Comparison of ENCODE assay signal across 12 mouse cellular contexts in the genomic region with DNA sequence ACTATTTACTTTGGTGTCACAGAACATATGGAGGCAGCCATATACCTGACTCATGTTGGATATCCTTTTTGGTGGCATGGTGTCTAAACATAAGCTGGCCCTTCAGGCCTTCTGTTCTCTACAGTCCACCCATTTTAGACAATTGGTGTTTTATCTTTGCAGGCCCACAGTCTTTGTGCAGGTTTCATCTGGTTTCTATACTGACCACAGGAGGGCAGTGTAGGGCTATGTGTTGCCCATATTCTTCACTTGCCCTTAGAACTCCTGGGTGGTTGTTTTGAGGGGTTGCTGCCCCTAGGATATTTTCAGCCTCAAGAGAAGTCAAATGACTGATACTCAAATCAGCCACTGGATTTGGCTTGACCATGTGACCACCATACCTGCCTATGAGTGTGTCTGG. TPM values are rescaled to one million over a fixed set of nuclear protein-coding genes. Genes with fewer than 3 reads are reported as not detected.
DNase-seq lines count a peak whose midpoint lies in the region; ATAC-seq and TF ChIP-seq lines count a peak whose summit lies in the region.
"Had no signal": no experiment of that assay in that cellular context is flagged by ENCODE, and none has a peak within 500 bp of the region (broad histone marks: within the 10 kb centered on the region; RNA-seq: fewer than 3 reads in every experiment).

No protein-coding gene starts in this region.

- peak; percentile 5 for DNase-seq in kidney, postnatal 0 days (ENCODE audit: low spot score)
- peak; percentile 29 to 36 for DNase-seq in B cell, adult 2 months
- peak; percentile 26 for DNase-seq in NIH3T3 (ENCODE audit: low read depth)
- DNase-seq in limb, embryonic 10.5 days (ENCODE audit: low spot score), result no peak
- no peak for DNase-seq in cerebellum, adult 9-10 months
- DNase-seq: liver, embryonic 13.5 days had no signal

- H3K4me2 ChIP-seq in kidney, postnatal 0 days (ENCODE audit: low read length), result no peak overlapping the region
- H3K4me2 ChIP-seq in kidney, embryonic 16.5 days (replicated peaks; ENCODE audit: low read depth, low read length), result no peak overlapping the region
- H3K4me2 ChIP-seq: liver, embryonic 13.5 days; neural tube, embryonic 15.5 days; stomach, embryonic 15.5 days had no signal

- no peak overlapping the region for H3K9ac ChIP-seq in kidney, postnatal 0 days (ENCODE audit: low read depth, low read length)
- H3K9ac ChIP-seq in kidney, embryonic 16.5 days (replicated peaks; ENCODE audit: low read length), result no peak overlapping the region
- H3K9ac ChIP-seq: liver, embryonic 13.5 days; neural tube, embryonic 15.5 days; stomach, embryonic 15.5 days had no signal

- H3K27me3 ChIP-seq in kidney, postnatal 0 days (ENCODE audit: insufficient read depth, low read length), result no peaks in the 10 kb centered on the region
- H3K27me3 ChIP-seq in kidney, embryonic 16.5 days (ENCODE audit: insufficient read depth, low read length), result no peaks in the 10 kb centered on the region
- no peaks in the 10 kb centered on the region for H3K27me3 ChIP-seq in limb, embryonic 10.5 days (ENCODE audit: low read depth, poor library complexity, severe bottlenecking)
- H3K27me3 ChIP-seq: liver, embryonic 13.5 days; neural tube, embryonic 15.5 days; stomach, embryonic 15.5 days had no signal

- no peak for ATAC-seq in kidney, postnatal 0 days (replicated peaks; ENCODE audit: low FRiP score, low read depth)
- no peak for ATAC-seq in kidney, embryonic 16.5 days (ENCODE audit: low FRiP score, low TSS enrichment)
- peak; percentile 78 for ATAC-seq in megakaryocyte progenitor cell, adult 5-6 weeks (replicated peaks; ENCODE audit: poor library complexity)

- H3K36me3 ChIP-seq in kidney, postnatal 0 days (ENCODE audit: insufficient read depth, low read length), result no peaks in the 10 kb centered on the region
- H3K36me3 ChIP-seq in kidney, embryonic 16.5 days (ENCODE audit: insufficient read depth, low read length), result no peaks in the 10 kb centered on the region
- H3K36me3 ChIP-seq in limb, embryonic 10.5 days, result no peaks in the 10 kb centered on the region
- H3K36me3 ChIP-seq: liver, embryonic 13.5 days; neural tube, embryonic 15.5 days; stomach, embryonic 15.5 days had no signal

- no peaks in the 10 kb centered on the region for H3K9me3 ChIP-seq in kidney, postnatal 0 days (replicated peaks; ENCODE audit: low read length)
- H3K9me3 ChIP-seq in kidney, embryonic 16.5 days (ENCODE audit: low read length), result no peaks in the 10 kb centered on the region
- H3K9me3 ChIP-seq in limb, embryonic 10.5 days (replicated peaks), result no peaks in the 10 kb centered on the region
- H3K9me3 ChIP-seq: liver, embryonic 13.5 days; neural tube, embryonic 15.5 days; stomach, embryonic 15.5 days had no signal

- H3K4me1 ChIP-seq in kidney, postnatal 0 days (replicated peaks; ENCODE audit: insufficient read depth, low read length), result no peaks in the 10 kb centered on the region
- H3K4me1 ChIP-seq in kidney, embryonic 16.5 days (ENCODE audit: insufficient read depth, low read length), result no peaks in the 10 kb centered on the region
- H3K4me1 ChIP-seq in limb, embryonic 10.5 days, result no peaks in the 10 kb centered on the region
- H3K4me1 ChIP-seq: liver, embryonic 13.5 days; neural tube, embryonic 15.5 days; stomach, embryonic 15.5 days had no signal

- no peak overlapping the region for H3K4me3 ChIP-seq in kidney, postnatal 0 days (replicated peaks; ENCODE audit: low read depth, low read length)
- no peak overlapping the region for H3K4me3 ChIP-seq in kidney, embryonic 16.5 days (ENCODE audit: low read length)
- H3K4me3 ChIP-seq in limb, embryonic 10.5 days, result no peak overlapping the region
- H3K4me3 ChIP-seq: liver, embryonic 13.5 days; neural tube, embryonic 15.5 days; stomach, embryonic 15.5 days had no signal

- TF ChIP-seq CTCF in kidney, postnatal 0 days (IDR thresholded peaks at IDR 0.05; ENCODE audit: low read depth), result peak; percentile 55; the same call in 1 of the 2 replicates

- H3K27ac ChIP-seq in kidney, postnatal 0 days, result no peak overlapping the region
- H3K27ac ChIP-seq in kidney, embryonic 16.5 days (ENCODE audit: low read length), result no peak overlapping the region
- H3K27ac ChIP-seq in limb, embryonic 10.5 days, result no peak overlapping the region
- H3K27ac ChIP-seq: liver, embryonic 13.5 days; neural tube, embryonic 15.5 days; stomach, embryonic 15.5 days had no signal

RNA-seq across cellular contexts. Expression of gene Gm364, which starts 5.3 kb away (rescaled TPM):
- 0.06 TPM in 1 of 2 replicates, not detected in the other for polyA plus RNA-seq in kidney, postnatal 0 days (2015; fragmentation: Nextera tagmentation; extraction: Ambion mirVana)
- polyA plus RNA-seq in kidney, embryonic 16.5 days (2015; fragmentation: Nextera tagmentation; extraction: Ambion mirVana), result 0.08 TPM in 1 of 2 replicates, not detected in the other
- not detected in 2 replicates for total RNA-seq in megakaryocyte progenitor cell, adult 5-6 weeks (2015)
- total RNA-seq in megakaryocyte progenitor cell, adult 5-6 weeks (2017), result not detected in 2 replicates
- polyA plus RNA-seq in limb, embryonic 10.5 days (2016; fragmentation: Nextera tagmentation; extraction: Ambion mirVana), result 0.09 TPM in 1 of 2 replicates, not detected in the other
- total RNA-seq: adrenal gland, adult 18-20 months; heart, adult 8-10 months had no signal
- polyA plus RNA-seq: liver, embryonic 13.5 days; neural tube, embryonic 15.5 days; stomach, embryonic 15.5 days had no signal

RNA-seq across cellular contexts. Expression of gene Rbmx, which starts 10.8 kb away (rescaled TPM):
- 102 and 107 TPM in 2 replicates for polyA plus RNA-seq in kidney, postnatal 0 days (2015; fragmentation: Nextera tagmentation; extraction: Ambion mirVana)
- 137 and 143 TPM in 2 replicates for polyA plus RNA-seq in kidney, embryonic 16.5 days (2015; fragmentation: Nextera tagmentation; extraction: Ambion mirVana)
- total RNA-seq in megakaryocyte progenitor cell, adult 5-6 weeks (2015), result 85.0 and 92.6 TPM in 2 replicates
- total RNA-seq in megakaryocyte progenitor cell, adult 5-6 weeks (2017), result 60.8 and 87.4 TPM in 2 replicates
- polyA plus RNA-seq in limb, embryonic 10.5 days (2016; fragmentation: Nextera tagmentation; extraction: Ambion mirVana), result 142 and 176 TPM in 2 replicates

Comparison
In these comparisons a context has a peak if more than half of its experiments do, and no peak if none do; other contexts are left out.
1. DNase-seq: peak in kidney, postnatal 0 days (single experiment), B cell, adult 2 months (2 of 2) and NIH3T3 (single experiment); none in limb, embryonic 10.5 days (single experiment) and cerebellum, adult 9-10 months (single experiment).